Mouse (Mus musculus): Measurements from ENCODE around the gene Akap2.

Akap2 gene

GRCm38 (mm10) chr4:57764392-57764791 is 46.9 kb downstream of the Akap2 start:
- DNase-seq, result no peak

DNA sequence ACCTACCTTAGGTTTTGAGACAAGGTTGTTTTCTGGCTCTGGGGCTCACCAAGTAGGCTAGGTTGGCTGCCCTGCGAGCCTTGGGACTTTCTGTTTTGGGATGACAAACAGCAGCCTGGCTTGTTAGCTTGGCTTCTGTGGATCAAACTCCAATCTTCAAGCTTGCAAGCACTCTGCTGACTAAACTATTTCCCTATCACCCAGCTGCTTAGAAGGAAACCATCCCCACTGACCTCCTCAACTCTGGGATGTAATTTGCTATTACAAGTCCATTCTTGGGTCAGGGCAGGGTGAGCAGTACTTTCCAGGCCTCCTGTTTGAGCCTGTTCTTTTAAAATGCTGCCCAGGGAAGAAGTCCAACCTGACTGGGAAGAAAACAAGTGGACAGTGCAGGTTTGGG is 47.5 kb downstream of the Akap2 start:
- DNase-seq, result no peak

- no peak for DNase-seq
Observed at GRCm38 (mm10) chr4:57765806-57766205, 48.3 kb downstream of the Akap2 start.

- DNase-seq, result no peak
Observed at GRCm38 (mm10) chr4:57769007-57769406, 51.5 kb downstream of the Akap2 start.

- no peak for DNase-seq
Observed at GRCm38 (mm10) chr4:57770185-57770823, 52.8 kb downstream of the Akap2 start.

DNA sequence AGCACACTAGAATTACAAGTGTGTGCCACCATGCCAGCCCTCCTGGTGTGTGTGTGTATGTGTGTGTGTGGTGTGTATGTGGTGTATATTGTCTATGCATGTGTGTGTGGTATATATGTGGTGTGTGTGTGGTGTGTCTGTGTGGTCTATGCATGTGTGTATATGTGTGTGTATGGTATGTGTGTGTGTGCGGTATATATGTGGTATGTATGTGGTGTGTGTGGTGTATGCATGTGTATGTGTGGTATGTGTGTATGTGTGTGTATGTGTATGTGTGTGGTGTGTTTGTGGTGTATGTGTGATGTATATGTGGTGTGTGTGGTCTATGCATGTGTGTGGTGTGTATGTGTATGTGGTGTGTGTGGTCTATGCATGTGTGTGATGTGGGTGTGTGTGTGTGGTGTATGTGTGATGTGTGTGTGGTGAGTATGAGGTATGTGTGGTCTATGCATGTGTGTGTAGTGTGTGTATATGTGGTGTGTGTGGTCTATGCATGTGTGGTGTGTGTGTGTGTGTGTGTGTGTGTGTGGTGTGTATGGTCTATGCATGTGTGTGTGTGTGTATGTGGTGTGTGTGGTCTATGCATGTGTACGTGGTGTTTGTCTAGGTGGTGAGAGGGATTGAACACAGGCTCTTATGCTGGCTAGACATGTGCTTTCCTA is 54.2 kb downstream of the Akap2 start:
- no peak for DNase-seq

- no peak for DNase-seq
Observed at GRCm38 (mm10) chr4:57772851-57773510, 55.5 kb downstream of the Akap2 start.

DNA sequence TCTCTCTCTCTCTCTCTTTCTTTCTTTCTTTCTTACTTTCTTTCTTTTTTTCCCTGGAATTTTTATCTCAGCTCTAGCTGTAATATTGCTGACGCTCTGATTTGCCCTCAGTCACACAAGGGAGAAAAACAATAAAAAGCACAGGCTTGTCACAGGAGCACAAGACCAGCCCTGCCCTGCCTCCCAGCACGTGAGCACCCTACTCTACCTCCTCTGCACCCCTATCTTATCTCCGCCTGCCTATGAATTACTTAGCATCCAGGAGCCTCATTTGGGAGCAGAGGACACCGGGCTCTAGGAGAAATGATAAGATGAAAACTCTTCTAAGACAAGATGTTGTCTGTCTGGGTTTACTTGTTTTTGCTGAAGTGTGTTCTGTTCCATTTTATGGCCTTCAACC is 57.1 kb downstream of the Akap2 start:
- no peak for DNase-seq

GRCm38 (mm10) chr4:57775582-57775981 is 58.1 kb downstream of the Akap2 start:
- no peak for DNase-seq

DNA sequence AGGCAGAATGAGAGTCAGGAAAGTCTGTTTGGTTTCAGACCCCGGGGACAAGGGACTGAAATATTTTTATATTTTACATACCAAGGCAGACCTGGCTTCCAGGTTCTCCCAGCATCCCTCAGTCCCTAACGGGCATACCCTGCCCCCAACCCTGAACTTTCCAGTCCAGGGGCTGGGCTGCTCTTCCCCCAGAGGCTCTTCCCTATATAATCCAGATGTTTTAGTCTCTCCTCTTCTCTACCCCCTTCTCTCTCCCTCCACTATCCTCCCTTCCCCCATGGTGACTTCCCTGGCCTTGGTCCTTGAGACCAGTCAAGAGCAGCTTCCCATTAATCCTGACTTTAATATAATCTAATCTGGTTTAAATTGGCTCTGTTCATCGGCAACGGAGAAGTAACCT is 62.9 kb downstream of the Akap2 start:
- no peak for DNase-seq

GRCm38 (mm10) chr4:57780833-57781641 is 63.6 kb downstream of the Akap2 start:
- no peak for DNase-seq

- peak; percentile 83 for DNase-seq
Observed at GRCm38 (mm10) chr4:57781994-57782393, 64.5 kb downstream of the Akap2 start.

DNA sequence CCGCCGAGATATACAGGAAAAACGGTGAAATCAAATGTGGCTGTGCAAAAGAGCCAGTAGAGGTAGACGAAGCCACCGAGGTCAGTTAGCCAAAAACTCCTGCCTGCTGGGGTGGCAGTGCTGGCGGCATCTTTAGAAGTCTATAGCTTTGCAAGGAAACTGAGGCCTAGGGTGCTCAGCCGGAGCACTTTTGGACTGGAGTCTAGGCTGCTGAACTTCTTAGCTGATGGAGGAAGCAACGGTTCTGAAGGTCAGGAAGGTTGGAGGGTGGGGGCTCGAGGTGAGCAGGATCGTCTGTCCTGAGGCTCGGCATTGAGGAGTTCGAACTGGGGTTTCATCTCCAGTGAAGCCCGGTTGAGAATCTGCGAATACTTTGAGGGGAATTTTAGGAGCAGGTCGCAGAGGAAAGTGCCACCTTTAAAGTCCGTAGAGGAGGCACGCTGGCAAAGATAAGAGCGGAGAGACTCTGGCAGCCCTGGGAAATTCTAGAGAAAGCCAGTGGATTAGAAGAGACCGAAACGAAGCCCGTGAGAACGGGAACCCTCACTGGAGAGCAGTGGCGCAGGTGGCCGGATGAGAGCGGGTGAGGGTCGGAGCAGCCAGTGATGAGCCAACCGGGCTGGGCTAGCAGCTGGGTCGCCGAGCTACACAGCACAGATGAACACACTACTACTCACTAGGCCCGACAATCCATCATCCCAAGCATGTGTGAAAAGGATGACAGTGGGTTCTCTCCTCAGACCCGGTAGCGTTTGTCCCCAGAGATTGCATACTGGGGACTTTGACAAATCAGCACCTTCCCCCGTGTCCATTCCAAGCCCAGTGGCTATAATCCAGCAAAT is 65.3 kb downstream of the Akap2 start:
- peak; percentile 72 for DNase-seq

DNA sequence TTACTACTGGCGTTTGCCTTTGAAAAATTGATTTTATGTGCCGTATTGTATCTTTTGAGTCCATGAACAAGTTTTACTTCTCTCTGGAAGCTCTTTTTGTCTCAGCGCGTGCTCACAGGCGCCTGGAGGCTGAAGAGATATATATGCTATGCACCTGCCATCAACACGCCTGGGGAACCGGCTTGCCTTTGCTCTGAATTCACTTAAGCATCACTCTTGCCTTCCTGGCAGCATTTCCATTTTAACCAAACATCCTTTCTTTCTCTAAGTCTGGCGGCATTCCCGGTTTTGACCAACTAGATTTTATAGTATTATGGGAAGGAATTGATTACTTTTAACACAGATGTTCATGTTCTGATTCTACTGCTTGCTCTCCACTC is 65.9 kb downstream of the Akap2 start:
- DNase-seq, result peak; percentile 51

DNA sequence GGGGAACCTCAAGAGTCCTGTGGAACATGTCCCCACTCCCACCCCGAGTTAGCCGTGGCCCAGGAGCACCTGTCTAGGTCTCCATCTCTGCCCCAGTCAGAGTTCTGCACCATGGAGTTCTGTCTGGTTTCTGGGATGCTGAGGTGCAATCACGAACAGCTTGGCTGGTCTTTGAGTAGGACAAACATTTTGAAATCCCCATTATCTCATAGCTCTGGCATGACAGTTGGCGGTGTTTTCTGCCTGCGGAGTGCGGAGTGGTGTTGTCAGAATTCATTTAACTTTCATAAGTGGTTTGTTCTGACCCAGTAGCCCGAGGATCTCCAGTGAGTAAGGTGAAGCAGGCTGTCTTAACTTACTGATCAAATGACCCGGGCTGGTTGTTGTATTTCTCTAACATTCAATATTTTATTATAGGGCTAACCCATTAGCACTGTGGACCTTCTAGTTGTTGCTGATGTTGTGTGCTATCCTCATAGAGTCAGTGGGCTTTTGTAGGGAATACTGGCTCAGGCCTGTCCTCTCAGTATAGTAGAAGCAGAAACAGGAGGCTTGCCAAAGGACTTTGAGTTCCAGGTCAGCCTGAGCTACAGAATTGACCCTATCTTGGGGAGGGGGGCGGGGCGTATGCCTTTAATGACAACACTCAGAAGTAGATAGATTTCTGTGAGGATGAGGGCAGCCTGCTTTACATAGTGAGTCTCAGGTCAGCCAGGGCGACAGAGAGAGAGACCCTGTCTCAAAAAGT is 66.6 kb downstream of the Akap2 start:
- no peak for DNase-seq

- DNase-seq, result peak; percentile 68
Observed at GRCm38 (mm10) chr4:57788709-57789108, 71.3 kb downstream of the Akap2 start.

DNA sequence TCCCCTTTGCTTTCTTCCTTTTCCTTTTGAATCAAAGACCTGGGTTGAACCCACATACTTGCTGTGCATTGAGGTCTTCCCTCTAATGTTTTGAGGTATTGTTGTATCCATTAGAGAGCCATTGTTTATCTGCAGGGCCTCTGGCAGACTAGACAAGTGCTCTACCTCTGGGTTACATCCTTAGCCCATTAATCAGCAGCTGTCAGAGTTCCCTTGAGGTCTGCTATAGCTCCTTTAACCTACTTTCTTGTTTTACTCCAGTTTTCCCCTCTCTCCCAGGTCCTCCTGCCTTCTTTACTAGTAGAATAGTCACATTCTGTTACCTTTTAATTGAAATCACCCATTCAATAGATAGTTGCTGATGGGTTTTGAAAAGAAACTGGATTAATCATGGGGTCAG is 71.7 kb downstream of the Akap2 start:
- DNase-seq, result no peak

GRCm38 (mm10) chr4:57793989-57794388 is 76.5 kb downstream of the Akap2 start:
- no peak for DNase-seq

DNA sequence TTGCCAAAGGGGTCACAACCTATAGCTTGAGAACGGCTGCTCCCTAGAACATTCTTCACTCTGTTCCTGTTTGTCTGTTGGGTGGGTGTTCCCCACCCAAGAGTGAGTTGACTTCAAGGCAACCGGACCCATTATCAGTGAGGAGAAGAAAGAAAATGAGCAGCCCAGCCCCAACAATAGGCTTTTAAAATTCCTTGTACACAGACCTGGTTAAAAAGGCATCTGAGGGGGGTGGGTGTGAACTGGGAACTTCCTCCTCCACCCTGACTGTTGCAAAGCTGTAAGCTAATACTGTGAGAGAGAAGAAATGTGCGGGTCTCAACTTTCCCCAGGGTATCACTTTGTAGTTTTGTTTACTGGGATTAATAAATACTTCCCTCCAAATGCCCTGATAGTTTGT is 77.1 kb downstream of the Akap2 start:
- no peak for DNase-seq

- DNase-seq, result no peak
Observed at GRCm38 (mm10) chr4:57797548-57798285, 80.3 kb downstream of the Akap2 start.

All from thymus, postnatal 25 days (tissue).